Mouse (Mus musculus) olfactory bulb, adult 2 months (tissue): ENCODE measurements at regions not wholly inside any gene's neighbourhood (a gene's known extent, or its start where the extent isn't known, plus 50 kb on each side); places are given as distances from the start of the nearest gene placed in this dataset.

Source experiments
- H3K27ac ChIP-seq: fragments of 200-500 bp; 2 replicates; pipeline ENCODE4 v1.5.1; 2012; ENCODE audit warnings: low read depth, low read length; ENCODE audit not compliant: insufficient read depth
- H3K4me1 ChIP-seq: fragments of 200-500 bp; 2 replicates; pipeline ENCODE4 v1.6.1; 2012; ENCODE audit warnings: low read length; ENCODE audit not compliant: control insufficient read depth, insufficient read depth
- H3K4me3 ChIP-seq: fragments of 200-500 bp; 2 replicates; pipeline ENCODE4 v1.5.1; 2012; ENCODE audit warnings: mild to moderate bottlenecking, low read depth, low read length, moderate library complexity; ENCODE audit not compliant: insufficient read depth
- CTCF ChIP-seq: fragments of 200-500 bp; IDR thresholded peaks from 2 replicates; pipeline ENCODE4 v1.5.1; 2012; ENCODE audit warnings: low read depth, mild to moderate bottlenecking, low read length, moderate library complexity; ENCODE audit not compliant: insufficient read depth
- POLR2A ChIP-seq: fragments of 200-500 bp; IDR thresholded peaks from 2 replicates; pipeline ENCODE4 v1.6.1; 2012; ENCODE audit warnings: mild to moderate bottlenecking, low read depth, low read length, moderate library complexity; ENCODE audit not compliant: insufficient read depth
- WGBS: fragments of 180-500 bp; shearing (Covaris S2); methylation state at CpG from one replicate; pipeline ENCODE4 v1.1.7; 2018; 5-methylcytosine and 5-hydroxymethylcytosine counted together

DNA sequence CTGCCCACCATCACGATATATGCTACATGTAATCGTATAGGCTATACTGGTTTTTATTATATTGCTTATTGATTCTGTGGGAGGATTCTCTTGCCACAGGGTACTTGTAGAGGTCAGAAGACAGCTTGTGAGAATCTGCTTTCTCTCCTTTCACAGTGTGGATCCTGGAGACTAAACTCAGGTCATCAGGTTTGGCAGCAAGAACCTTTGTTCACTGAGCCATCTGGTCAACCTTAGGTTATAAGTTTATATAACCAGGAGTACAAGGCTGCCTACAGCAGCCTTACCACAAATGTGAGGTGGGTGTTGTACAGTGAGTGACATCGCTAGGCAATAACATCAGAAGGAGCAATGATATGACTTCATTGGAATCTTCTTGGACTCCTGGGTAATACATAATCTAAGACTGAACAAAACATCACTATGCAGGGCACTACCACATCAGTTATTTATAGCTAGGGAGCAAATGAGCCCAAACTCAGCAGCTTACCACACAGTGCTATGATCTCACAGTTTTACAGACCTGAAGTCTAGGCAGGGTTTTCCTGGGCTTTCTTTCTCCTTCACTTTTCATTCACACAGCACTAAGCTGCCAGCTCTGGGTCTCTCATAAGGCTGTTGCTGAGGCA, 89.0 kb downstream of the Gm815 start:
- over 99% methylated on average over 3 of the region's 3 CpGs for WGBS
- Histone ChIP-seq H3K4me3 (no peak overlapping the region), H3K27ac (no peak overlapping the region), H3K4me1 (no peaks in the 10 kb centered on the region)
- TF ChIP-seq POLR2A (no peak), CTCF (no peak)

DNA sequence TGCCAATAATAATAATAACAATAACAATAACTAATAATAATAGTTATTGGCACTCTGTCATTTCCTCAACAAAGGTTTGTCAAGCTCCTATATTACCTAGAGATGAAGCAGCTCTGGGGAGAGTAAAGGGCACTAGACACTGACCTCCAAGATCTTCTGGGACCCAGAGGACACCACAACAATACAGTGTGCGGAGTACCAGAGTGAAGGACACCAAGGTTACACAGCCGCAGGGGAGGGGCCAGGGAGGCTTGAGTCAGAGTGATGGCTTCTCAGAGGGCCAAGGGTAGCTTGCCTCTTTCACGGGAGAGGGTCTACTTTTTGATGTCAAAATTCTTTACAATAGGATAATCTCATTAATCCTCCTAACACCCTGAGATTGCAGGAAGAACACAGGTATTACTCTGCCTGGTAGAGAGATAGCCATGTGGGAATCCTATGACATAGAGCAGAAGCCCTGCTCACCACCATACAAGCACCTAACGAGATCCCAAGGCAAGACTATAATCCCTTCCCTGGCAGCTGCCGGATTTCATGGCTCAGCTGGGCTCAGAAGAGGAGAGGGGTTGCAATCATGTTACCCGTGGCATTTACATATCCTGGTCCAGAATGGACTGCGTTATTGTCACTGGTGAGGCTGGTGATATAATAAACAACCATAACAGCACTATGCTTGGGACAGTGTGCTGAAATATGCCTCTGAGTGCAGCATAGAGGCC, 91.1 kb downstream of the Gm815 start:
- Histone ChIP-seq H3K27ac (no peak overlapping the region), H3K4me1 (no peaks in the 10 kb centered on the region), H3K4me3 (no peak overlapping the region)
- 77% methylated on average over 7 of the region's 7 CpGs for WGBS
- TF ChIP-seq CTCF (no peak), POLR2A (no peak)

DNA sequence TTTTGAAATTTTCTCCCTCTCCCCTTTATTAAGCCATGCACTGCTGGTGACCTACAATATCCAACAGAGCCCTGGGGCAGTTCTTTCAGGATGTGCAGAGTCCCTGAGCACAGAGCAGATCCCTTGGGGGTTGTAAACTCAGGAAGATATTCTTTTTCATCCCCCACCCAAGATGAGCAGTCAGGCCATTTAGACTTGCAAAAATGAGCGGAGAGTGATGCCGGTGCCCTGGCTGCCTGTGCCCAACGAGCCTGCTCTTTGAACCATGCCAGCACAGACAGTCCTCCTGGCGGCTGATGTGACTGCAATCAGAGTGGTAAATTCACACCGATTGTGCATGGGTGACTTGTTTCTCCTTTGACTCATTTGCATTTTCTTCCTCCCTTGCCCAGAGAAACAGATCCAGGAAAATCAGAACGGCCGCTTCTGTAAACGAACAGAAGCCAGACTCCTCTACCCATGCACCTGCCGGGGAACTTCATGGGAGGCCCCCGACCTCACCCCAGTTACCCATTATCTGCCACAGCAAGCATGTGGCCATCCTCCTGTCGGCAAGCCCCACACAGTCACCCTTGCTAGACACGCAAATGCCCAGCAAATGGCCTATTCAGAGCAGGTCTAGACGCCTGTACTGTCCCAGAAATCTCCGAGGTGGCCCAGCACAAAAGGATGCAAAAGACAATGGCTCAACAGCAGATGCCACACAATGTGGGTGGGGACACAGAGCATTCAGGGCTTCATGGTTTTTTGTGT, 92.4 kb downstream of the Gm815 start:
- 61% methylated on average over 14 of the region's 14 CpGs for WGBS
- Histone ChIP-seq H3K27ac (no peak overlapping the region), H3K4me3 (no peak overlapping the region), H3K4me1 (no peaks in the 10 kb centered on the region)
- TF ChIP-seq CTCF (no peak), POLR2A (no peak)

DNA sequence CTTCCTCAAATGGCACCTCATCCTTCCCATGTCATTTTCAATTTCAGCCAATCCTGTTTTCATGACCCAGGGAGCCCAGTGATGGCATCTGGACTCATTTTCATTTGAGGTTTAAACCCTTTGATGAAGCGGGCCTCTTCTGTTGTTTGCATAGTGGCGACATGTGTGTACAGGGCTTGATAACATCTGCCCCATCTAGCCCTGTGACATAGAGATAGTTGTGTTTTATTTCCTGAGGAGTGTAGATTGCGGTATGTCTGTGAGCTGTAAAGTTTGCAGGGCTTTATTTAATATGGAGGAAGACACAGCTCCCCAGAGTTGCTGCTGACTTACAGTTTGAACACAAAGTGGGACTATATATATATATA, 92.9 kb downstream of the Gm815 start:
- H3K27ac ChIP-seq, result no peak overlapping the region

DNA sequence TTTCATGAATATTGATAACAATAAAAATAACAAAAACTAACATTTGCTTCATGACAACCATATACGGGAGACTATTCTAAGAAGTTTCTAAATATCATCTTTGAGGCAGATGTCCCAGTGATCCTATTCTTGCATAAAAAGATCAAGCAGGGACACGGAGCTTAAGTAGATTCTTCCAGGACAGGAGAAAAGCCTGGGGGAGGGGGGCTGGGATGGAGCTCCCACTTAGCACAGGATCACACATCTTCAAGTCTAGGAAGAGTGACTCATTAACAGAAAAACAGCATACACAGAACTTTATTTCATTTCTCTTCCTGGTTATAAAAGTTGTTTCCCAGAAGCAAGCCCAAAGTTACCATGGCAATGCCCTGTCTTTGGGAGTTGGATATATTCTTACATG, 93.6 kb downstream of the Gm815 start:
- no peak overlapping the region for H3K27ac ChIP-seq
- H3K4me1 ChIP-seq, result no peaks in the 10 kb centered on the region
- no peak overlapping the region for H3K4me3 ChIP-seq
- WGBS, result 88% methylated on average over 2 of the region's 2 CpGs
- TF ChIP-seq POLR2A (no peak), CTCF (no peak)

More for the DNA sequence above, 92.9 kb downstream of the Gm815 start:
- no peaks in the 10 kb centered on the region for H3K4me1 ChIP-seq
- TF ChIP-seq CTCF, result no peak
- TF ChIP-seq POLR2A, result no peak
- H3K4me3 ChIP-seq, result no peak overlapping the region
- WGBS, result 97% methylated on average over 3 of the region's 3 CpGs

DNA sequence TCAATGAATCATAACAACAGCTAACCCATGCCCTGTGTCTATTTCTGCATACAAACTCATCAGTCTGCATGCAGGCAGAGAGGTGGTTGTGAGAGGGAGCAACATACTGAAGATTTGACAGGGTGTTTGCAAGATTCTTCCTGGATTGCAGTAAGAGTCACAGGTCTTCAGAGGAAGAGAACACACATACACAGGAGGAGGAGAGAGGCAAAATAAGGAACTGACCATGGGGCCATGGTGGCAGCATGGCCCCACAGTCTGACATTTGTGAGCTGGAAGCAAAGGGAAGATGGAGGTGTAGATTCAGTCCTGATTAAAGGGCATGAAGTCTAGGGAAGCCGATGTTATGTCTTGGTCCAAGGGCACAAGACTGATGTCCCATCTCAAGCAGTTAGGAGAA, 101.0 kb downstream of the Gm815 start:
- Histone ChIP-seq H3K27ac (no peak overlapping the region), H3K4me3 (no peak overlapping the region), H3K4me1 (no peaks in the 10 kb centered on the region)
- no peak for TF ChIP-seq POLR2A
- TF ChIP-seq CTCF, result no peak
- WGBS, result 100% methylated on average over 1 of the region's 1 CpGs

DNA sequence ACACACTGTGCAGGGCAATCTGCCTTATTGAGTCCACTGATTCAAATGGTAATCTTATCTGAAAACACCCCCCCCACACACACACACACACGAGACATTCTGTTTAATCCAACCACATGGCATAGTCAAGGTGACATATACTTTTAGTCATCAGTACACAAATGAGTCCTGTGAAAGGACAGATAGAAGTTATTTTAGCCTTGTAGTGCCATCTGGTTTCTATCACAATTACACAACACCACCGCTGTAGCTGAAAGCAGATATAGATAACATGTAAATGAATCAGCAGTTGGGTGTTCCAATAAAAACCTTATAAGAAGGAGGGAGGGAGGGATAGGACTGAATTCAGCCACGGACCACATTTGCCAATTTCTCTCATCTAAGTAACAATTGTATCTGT, 101.5 kb downstream of the Gm815 start:
- WGBS, result 71% methylated on average over 3 of the region's 3 CpGs
- no peak for TF ChIP-seq CTCF
- TF ChIP-seq POLR2A, result no peak
- Histone ChIP-seq H3K27ac (no peak overlapping the region), H3K4me1 (no peaks in the 10 kb centered on the region), H3K4me3 (no peak overlapping the region)

DNA sequence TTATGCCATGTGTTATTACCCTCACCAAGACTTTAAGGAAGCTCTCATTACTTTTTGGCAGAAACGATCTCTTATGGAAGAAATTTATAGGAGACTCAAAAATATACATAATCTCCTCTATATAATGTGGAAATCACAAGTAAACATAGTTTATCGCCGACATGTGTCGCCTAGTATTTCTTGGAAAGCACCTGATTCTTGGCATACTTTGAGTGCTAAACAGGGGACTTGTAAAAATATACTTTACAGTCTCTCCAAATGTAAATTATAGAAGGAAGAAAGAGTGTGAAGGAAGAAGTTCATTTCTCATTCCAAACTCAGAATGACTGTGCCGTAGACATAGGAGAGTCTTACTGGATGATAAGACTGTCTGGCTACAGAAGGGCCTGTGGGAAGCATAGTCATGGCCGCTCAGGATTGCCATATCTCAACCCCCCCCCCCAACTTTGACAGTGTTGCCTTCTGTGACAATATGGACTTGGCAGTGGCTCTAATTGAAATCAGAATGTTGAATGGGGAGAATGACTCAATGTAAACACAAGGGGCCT, 102.3 kb downstream of the Gm815 start:
- Histone ChIP-seq H3K4me1 (no peaks in the 10 kb centered on the region), H3K27ac (no peak overlapping the region), H3K4me3 (no peak overlapping the region)
- 93% methylated on average over 6 of the region's 6 CpGs for WGBS
- TF ChIP-seq CTCF (no peak), POLR2A (no peak)
